Mouse (Mus musculus): Measurements from ENCODE around the gene Tmbim4.
A peak's percentile ranks its signal among the peaks of the same experiment; 100 is the strongest.

GRCm38 (mm10) chr10:120209539-120209925 lies 8.1 kb downstream of the Tmbim4 start:
- TF ChIP-seq CTCF (IDR thresholded peaks at IDR 0.05), result no peak
- TF ChIP-seq EP300 (IDR thresholded peaks at IDR 0.05), result 0 out of 2 replicates have a peak, but pooled peaks have one; percentile 17
